In the genomic region with DNA sequence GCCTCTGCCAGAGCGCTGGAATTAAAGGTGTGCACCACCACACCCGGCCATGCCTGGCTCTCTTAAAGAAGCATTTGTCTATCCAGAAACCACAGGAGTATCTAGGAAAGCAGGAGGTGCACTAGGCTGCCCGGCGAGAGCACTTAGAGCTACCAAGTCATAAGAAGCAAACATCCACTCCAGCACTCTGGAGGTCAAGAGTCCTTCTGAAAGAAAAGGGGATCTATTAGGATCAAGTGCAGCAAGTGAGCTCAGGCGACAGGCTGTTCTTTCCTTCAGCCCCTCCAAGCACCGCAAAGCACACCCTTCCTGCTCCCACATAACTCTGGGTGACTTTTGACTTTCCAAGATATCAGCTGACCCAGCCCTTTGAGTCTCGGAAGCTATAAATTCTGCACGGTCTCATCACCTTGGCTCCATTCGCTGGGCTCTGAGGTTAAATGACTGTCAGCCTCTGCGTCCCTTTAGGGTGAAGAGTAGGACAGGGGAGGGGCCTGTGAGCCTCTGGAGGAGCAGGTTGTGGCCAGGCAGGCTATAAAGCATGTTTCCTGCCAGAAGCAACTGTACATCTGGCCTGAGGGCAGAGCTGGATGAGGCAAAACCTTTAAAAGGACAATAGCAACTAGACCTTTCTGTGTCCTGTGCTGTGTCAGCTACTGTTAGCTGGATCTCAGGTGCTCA, we compare ENCODE assay signal across 19 mouse cellular contexts. TPM values are rescaled to one million over a fixed set of nuclear protein-coding genes. Genes with fewer than 3 reads are reported as not detected.
DNase-seq lines count a peak whose midpoint lies in the region; ATAC-seq and TF ChIP-seq lines count a peak whose summit lies in the region.
"Had no signal": no experiment of that assay in that cellular context is flagged by ENCODE, and none has a peak within 500 bp of the region (broad histone marks: within the 10 kb centered on the region; RNA-seq: fewer than 3 reads in every experiment).

No protein-coding gene starts in this region.

- H3K36me3 ChIP-seq in kidney, adult 2 months (ENCODE audit: control insufficient read depth, insufficient read depth, low read length): no peaks in the 10 kb centered on the region
- H3K36me3 ChIP-seq in hindbrain, embryonic 13.5 days: no peaks in the 10 kb centered on the region
- H3K36me3 ChIP-seq: forebrain, embryonic 10.5 days; G1E; hindbrain, embryonic 15.5 days; limb, embryonic 15.5 days; midbrain, embryonic 13.5 days had no signal

- TF ChIP-seq POLR2A in kidney, adult 2 months (IDR thresholded peaks at IDR 0.05; ENCODE audit: low read depth, low read length): no peak

- no peak for TF ChIP-seq CTCF in kidney, adult 2 months (conservative IDR thresholded peaks at IDR 0.05; ENCODE audit: insufficient read depth, insufficient read length, low read depth, low read length)

- H3K4me1 ChIP-seq in kidney, adult 2 months (ENCODE audit: control insufficient read depth, insufficient read depth, low read length): no peaks in the 10 kb centered on the region
- H3K4me1 ChIP-seq in hindbrain, embryonic 13.5 days (replicated peaks): peaks cover 14% of the 10 kb centered on the region

- no peak for ATAC-seq in hindbrain, embryonic 13.5 days (ENCODE audit: low FRiP score)
- ATAC-seq: CD4-positive, CD25-positive, alpha-beta regulatory T cell, adult 4 months; midbrain, embryonic 13.5 days had no signal

- 30% methylated on average over 10 of the region's 10 CpGs for WGBS in kidney, adult 2 months
- 84% methylated on average over 10 of the region's 10 CpGs for WGBS in hindbrain, embryonic 13.5 days

- no peaks in the 10 kb centered on the region for H3K9me3 ChIP-seq in hindbrain, embryonic 13.5 days
- H3K9me3 ChIP-seq: forebrain, embryonic 10.5 days; G1E; hindbrain, embryonic 15.5 days; limb, embryonic 15.5 days; midbrain, embryonic 13.5 days had no signal

- H3K9ac ChIP-seq in hindbrain, embryonic 13.5 days: no peak overlapping the region
- H3K9ac ChIP-seq: hindbrain, embryonic 15.5 days; limb, embryonic 15.5 days; midbrain, embryonic 13.5 days had no signal

- peak; percentile 7 for DNase-seq in embryo, embryonic 10 days (ENCODE audit: low spot score)
- DNase-seq in embryo, embryonic 11 days: no peak
- peak; percentile 43 for DNase-seq in kidney, adult 2 months
- peak; percentile 9 to 42 for DNase-seq in kidney, postnatal 25 days
- peak; percentile 14 for DNase-seq in lung, postnatal 10 days
- DNase-seq in layer of hippocampus, postnatal 10 days (ENCODE audit: low spot score in 2 of 2): no peak
- DNase-seq in spleen, postnatal 14 days (ENCODE audit: low spot score in 2 of 2): no peak
- DNase-seq: cerebellum, postnatal 36 days; thymus, postnatal 4 days had no signal

- no peak overlapping the region for H3K27ac ChIP-seq in kidney, adult 2 months (ENCODE audit: insufficient read depth, low read depth, low read length)
- H3K27ac ChIP-seq in hindbrain, embryonic 13.5 days: no peak overlapping the region
- H3K27ac ChIP-seq: forebrain, embryonic 10.5 days; hindbrain, embryonic 15.5 days; limb, embryonic 15.5 days; macrophage; midbrain, embryonic 13.5 days had no signal

- no peak overlapping the region for H3K4me3 ChIP-seq in kidney, adult 2 months (ENCODE audit: insufficient read depth, low read depth, low read length)
- H3K4me3 ChIP-seq in hindbrain, embryonic 13.5 days: no peak overlapping the region
- H3K4me3 ChIP-seq: forebrain, embryonic 10.5 days; hindbrain, embryonic 15.5 days; limb, embryonic 15.5 days; midbrain, embryonic 13.5 days had no signal

- no peak overlapping the region for H3K4me2 ChIP-seq in hindbrain, embryonic 13.5 days
- H3K4me2 ChIP-seq: hindbrain, embryonic 15.5 days; limb, embryonic 15.5 days; midbrain, embryonic 13.5 days had no signal

- H3K27me3 ChIP-seq in kidney, adult 2 months (replicated peaks; ENCODE audit: control insufficient read depth, insufficient read depth, low read length): no peaks in the 10 kb centered on the region
- H3K27me3 ChIP-seq in hindbrain, embryonic 13.5 days: no peaks in the 10 kb centered on the region
- H3K27me3 ChIP-seq: hindbrain, embryonic 15.5 days; limb, embryonic 15.5 days; midbrain, embryonic 13.5 days had no signal

RNA-seq across cellular contexts. Expression of a gene that starts 58.9 kb away (rescaled TPM):
- polyA plus RNA-seq in kidney, adult 2 months (2012; rRNA removed): 0.05 and 0.11 TPM in 2 replicates
- polyA plus RNA-seq in hindbrain, embryonic 13.5 days (2015; fragmentation: Nextera tagmentation; extraction: Ambion mirVana): 1.7 and 1.9 TPM in 2 replicates
- total RNA-seq in layer of hippocampus, postnatal 10 days (2021): 10 to 100 TPM; 17.2 to 17.5 TPM
- total RNA-seq: gastrocnemius, adult 8-10 months; neutrophil, adult 5-6 weeks had no signal
- polyA plus RNA-seq: CD4-positive, CD25-positive, alpha-beta regulatory T cell, adult 4 months; G1E; macrophage had no signal

Comparison
In these comparisons a context has a peak if more than half of its experiments do, and no peak if none do; other contexts are left out.
1. DNase-seq: peak in embryo, embryonic 10 days (single experiment), kidney, adult 2 months (single experiment), kidney, postnatal 25 days (2 of 2) and lung, postnatal 10 days (single experiment); none in embryo, embryonic 11 days (single experiment), layer of hippocampus, postnatal 10 days (0 of 2) and spleen, postnatal 14 days (0 of 2).